Mouse (Mus musculus) megakaryocyte progenitor cell, adult 5-6 weeks (primary cell): ENCODE measurements at regions not wholly inside any gene's neighbourhood (a gene's known extent, or its start where the extent isn't known, plus 50 kb on each side); places are given as distances from the start of the nearest gene placed in this dataset.
"Not testable (repeated sequence)": the region's sequence is repeated elsewhere in the genome, so short reads cannot be mapped to it uniquely, and the experiment has no call there.

Experiments used
- ATAC-seq: replicated peaks from 2 replicates; pipeline ENCODE4 v1.8.0; 2016; ENCODE audit warnings: mild to moderate bottlenecking, moderate TSS enrichment, inconsistent platforms; ENCODE audit not compliant: poor library complexity

GRCm38 (mm10) chr12:32434506-32435002, 56.0 kb downstream of the Ccdc71l start:
- ATAC-seq: no peak

- ATAC-seq: no peak
Measured at GRCm38 (mm10) chr12:32435126-32435525, 56.6 kb downstream of the Ccdc71l start.

- no peak for ATAC-seq
Measured at GRCm38 (mm10) chr12:32438209-32438608, 59.7 kb downstream of the Ccdc71l start.

- ATAC-seq: no peak
Measured at GRCm38 (mm10) chr12:32444770-32445169, 66.3 kb downstream of the Ccdc71l start.

- ATAC-seq: no peak
Measured at GRCm38 (mm10) chr12:32445874-32446273, 67.4 kb downstream of the Ccdc71l start.

GRCm38 (mm10) chr12:32449373-32449772, 70.9 kb downstream of the Ccdc71l start:
- ATAC-seq: no peak

GRCm38 (mm10) chr12:32451226-32451625, 72.7 kb downstream of the Ccdc71l start:
- ATAC-seq: no peak

GRCm38 (mm10) chr12:32454794-32455193, 76.3 kb downstream of the Ccdc71l start:
- ATAC-seq: no peak

- ATAC-seq: not testable (repeated sequence)
Measured at GRCm38 (mm10) chr12:32455231-32455630, 76.7 kb downstream of the Ccdc71l start.

- ATAC-seq: no peak
Measured at GRCm38 (mm10) chr12:32455913-32456312, 77.4 kb downstream of the Ccdc71l start.

GRCm38 (mm10) chr12:32456796-32457195, 78.3 kb downstream of the Ccdc71l start:
- no peak for ATAC-seq

GRCm38 (mm10) chr12:32458386-32458785, 79.9 kb downstream of the Ccdc71l start:
- peak; percentile 57 for ATAC-seq

- ATAC-seq: no peak
Measured at GRCm38 (mm10) chr12:32460330-32460998, 82.0 kb downstream of the Ccdc71l start.

GRCm38 (mm10) chr12:32465371-32465770, 86.9 kb downstream of the Ccdc71l start:
- ATAC-seq: peak; percentile 44

- no peak for ATAC-seq
Measured at GRCm38 (mm10) chr12:32469863-32470262, 91.4 kb downstream of the Ccdc71l start.

- no peak for ATAC-seq
Measured at GRCm38 (mm10) chr12:32479451-32479850, 100.9 kb downstream of the Ccdc71l start.

- ATAC-seq: peak; percentile 50
Measured at GRCm38 (mm10) chr12:32480268-32480667, 101.8 kb downstream of the Ccdc71l start.

GRCm38 (mm10) chr12:32481051-32481450, 102.5 kb downstream of the Ccdc71l start:
- ATAC-seq: no peak

- no peak for ATAC-seq
Measured at GRCm38 (mm10) chr12:32482343-32482742, 103.8 kb downstream of the Ccdc71l start.

GRCm38 (mm10) chr12:32482777-32483176, 104.3 kb downstream of the Ccdc71l start:
- ATAC-seq: no peak

- 0 out of 2 replicates have a peak, but pooled peaks have one; percentile 21 for ATAC-seq
Measured at GRCm38 (mm10) chr12:32486246-32486645, 107.7 kb downstream of the Ccdc71l start.

- peak; percentile 74 for ATAC-seq
Measured at GRCm38 (mm10) chr12:32486729-32487128, 108.2 kb downstream of the Ccdc71l start.
